Mouse (Mus musculus): ENCODE results near the gene Atp6v0b. TPM values are rescaled to one million over a fixed set of nuclear protein-coding genes. Genes with fewer than 3 reads are reported as not detected.

Atp6v0b gene
- polyA plus RNA-seq, 1 experiment from 2014 or later, result 239 TPM

DNA sequence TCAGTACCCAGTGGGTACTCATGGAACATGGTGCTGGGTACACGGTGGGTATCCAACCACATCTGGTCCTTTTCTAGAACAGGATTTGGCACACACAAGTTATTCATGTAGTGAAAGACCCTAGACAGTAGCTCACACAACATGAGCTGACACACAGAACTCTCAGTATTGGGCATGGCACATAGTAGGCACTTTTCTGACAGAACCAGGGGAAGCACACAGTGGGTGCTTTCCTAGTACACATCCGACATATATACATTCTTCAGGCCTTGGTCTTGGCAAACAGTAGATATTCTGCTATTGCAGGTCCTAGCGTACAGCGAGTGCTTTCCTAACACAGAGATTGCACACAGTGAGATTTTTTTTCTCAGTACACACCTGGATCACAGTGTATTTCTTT, 40.9 kb downstream of the Atp6v0b start:
- H3K9me3 ChIP-seq, result no peaks in the 10 kb centered on the region
- H3K36me3 ChIP-seq, result no peaks in the 10 kb centered on the region
- H3K4me3 ChIP-seq (replicated peaks), result no peak overlapping the region
- 0 out of 2 replicates have a peak, but pooled peaks cover 2% of the 10 kb centered on the region for H3K4me1 ChIP-seq (replicated peaks)
- no peak overlapping the region for H3K9ac ChIP-seq
- no peak overlapping the region for H3K27ac ChIP-seq
- 96% methylated on average over 4 of the region's 4 CpGs for WGBS
- no peaks in the 10 kb centered on the region for H3K27me3 ChIP-seq (replicated peaks)
- H3K4me2 ChIP-seq (replicated peaks), result no peak overlapping the region
- no peak for ATAC-seq

DNA sequence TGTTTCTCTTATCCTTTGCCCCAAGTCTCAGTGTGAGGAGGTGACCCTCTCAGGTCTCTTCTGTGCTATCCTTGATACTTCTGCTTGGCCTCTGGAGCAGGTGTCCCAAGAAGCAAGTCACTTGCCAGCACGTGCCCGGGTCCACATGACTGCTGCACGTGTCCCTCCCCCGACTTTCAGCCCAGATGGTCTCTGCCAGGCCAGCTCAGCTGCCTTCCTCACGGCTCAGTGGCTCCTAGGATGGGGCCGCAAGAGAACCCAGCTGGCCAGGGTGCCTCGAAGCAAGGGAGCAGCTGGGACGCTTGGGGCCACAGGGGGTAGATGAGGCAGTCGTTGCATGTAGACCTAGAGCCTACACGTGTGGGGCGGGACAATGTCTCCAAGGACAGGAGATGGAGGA, 41.8 kb downstream of the Atp6v0b start:
- 83% methylated on average over 11 of the region's 11 CpGs for WGBS
- Histone ChIP-seq H3K4me2 (replicated peaks) (no peak overlapping the region), H3K9ac (no peak overlapping the region), H3K27me3 (replicated peaks) (no peaks in the 10 kb centered on the region), H3K4me1 (replicated peaks) (0 out of 2 replicates have a peak, but pooled peaks cover 2% of the 10 kb centered on the region), H3K4me3 (replicated peaks) (no peak overlapping the region), H3K27ac (no peak overlapping the region), H3K36me3 (no peaks in the 10 kb centered on the region), H3K9me3 (no peaks in the 10 kb centered on the region)
- ATAC-seq, result no peak

DNA sequence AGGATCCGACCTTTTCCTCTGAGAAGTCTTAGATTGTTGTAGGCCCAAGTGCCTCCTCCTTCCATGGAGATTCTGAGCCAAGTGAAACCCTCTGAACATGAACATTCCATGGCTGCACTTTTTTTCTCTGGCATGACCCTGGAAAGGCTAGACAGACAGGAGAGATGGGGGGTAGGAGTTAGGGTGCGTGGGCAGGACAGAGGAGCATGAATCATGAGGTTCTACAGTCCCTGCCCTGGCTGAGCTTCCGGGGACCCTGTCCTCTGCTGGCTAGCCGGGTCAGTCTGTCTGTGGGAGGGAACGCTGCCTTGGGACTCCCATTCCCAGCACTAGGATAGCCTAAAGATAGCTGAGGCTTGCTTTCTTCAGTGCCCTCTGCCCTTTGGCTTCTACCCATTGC, 42.7 kb downstream of the Atp6v0b start:
- 89% methylated on average over 5 of the region's 5 CpGs for WGBS
- no peaks in the 10 kb centered on the region for H3K9me3 ChIP-seq
- no peaks in the 10 kb centered on the region for H3K36me3 ChIP-seq
- no peak overlapping the region for H3K4me2 ChIP-seq (replicated peaks)
- H3K27me3 ChIP-seq (replicated peaks), result no peaks in the 10 kb centered on the region
- no peak for ATAC-seq
- H3K9ac ChIP-seq, result no peak overlapping the region
- no peak overlapping the region for H3K4me3 ChIP-seq (replicated peaks)
- no peak overlapping the region for H3K27ac ChIP-seq
- 0 out of 2 replicates have a peak, but pooled peaks cover 2% of the 10 kb centered on the region for H3K4me1 ChIP-seq (replicated peaks)

DNA sequence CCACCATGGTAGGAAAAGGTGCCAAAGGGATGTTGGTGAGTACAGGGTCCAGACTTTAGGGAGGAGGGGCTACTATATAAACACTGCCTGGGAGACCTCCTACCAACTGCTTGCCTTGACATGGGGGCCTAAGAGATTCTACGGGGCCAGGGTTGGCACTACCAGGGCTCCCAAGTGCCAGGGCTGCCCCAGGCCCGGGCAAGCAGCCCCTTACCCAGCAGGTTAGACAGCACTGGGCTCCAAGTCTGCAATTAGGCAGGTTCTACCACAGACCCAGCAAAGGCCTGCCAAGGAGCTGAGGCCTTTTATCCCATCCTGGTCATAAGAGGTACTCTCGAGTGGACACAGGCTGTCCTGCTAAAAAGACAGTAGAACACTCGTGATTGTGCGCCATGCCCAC, 44.0 kb downstream of the Atp6v0b start:
- Histone ChIP-seq H3K4me1 (replicated peaks) (no peaks in the 10 kb centered on the region), H3K4me2 (replicated peaks) (no peak overlapping the region)
- WGBS, result 91% methylated on average over 5 of the region's 5 CpGs

DNA sequence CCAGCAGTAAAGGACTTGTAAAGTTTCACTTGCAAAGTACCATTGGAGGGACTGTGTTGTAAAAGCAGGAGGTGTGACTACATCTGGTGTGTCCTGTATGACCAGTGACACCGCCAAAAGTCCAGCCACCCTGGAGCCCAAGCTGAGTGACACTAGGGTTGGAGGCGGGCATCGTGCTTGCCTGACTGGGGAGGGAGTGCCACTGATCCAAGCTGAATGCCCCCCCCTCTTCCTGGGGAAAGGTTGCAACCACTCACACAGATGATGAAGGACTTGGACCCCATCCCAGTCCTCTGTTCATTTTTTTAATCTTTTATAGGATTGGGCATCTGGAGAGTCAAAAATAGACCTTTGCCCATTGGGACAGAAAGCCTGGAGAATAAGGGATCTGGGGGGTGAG, 45.6 kb downstream of the Atp6v0b start:
- no peak overlapping the region for H3K27ac ChIP-seq
- no peaks in the 10 kb centered on the region for H3K9me3 ChIP-seq
- no peaks in the 10 kb centered on the region for H3K27me3 ChIP-seq (replicated peaks)
- H3K4me1 ChIP-seq (replicated peaks), result peaks cover 5% of the 10 kb centered on the region; the same call in 1 of the 2 replicates
- WGBS, result 75% methylated on average over 3 of the region's 3 CpGs
- no peak overlapping the region for H3K4me3 ChIP-seq (replicated peaks)
- H3K36me3 ChIP-seq, result no peaks in the 10 kb centered on the region
- ATAC-seq, result no peak
- no peak overlapping the region for H3K9ac ChIP-seq
- no peak overlapping the region for H3K4me2 ChIP-seq (replicated peaks)

More for the DNA sequence above, 44.0 kb downstream of the Atp6v0b start:
- no peak for ATAC-seq
- Histone ChIP-seq H3K9ac (no peak overlapping the region), H3K36me3 (no peaks in the 10 kb centered on the region), H3K27me3 (replicated peaks) (no peaks in the 10 kb centered on the region), H3K27ac (no peak overlapping the region), H3K9me3 (no peaks in the 10 kb centered on the region), H3K4me3 (replicated peaks) (no peak overlapping the region)

DNA sequence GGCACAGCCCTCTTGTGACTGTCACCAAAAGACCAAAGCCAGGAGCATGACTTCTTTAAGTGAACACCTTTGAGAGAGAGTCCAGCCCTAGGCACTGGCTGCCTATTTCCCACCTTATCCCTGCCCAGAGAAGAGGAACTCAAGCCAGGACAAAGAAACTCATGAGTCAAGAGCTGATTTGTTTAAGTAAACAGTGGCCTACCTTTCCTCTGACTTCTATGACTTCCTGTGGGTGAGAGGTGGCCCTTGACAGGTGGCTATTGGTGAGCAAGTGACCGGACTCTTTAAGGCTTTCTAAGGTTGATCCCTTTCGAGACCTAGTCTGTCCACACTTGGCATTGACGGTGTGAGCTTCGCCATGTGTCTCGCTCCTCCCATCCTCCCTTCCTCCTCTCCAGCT, 46.3 kb downstream of the Atp6v0b start:
- no peak overlapping the region for H3K4me3 ChIP-seq (replicated peaks)
- no peak overlapping the region for H3K9ac ChIP-seq
- no peaks in the 10 kb centered on the region for H3K36me3 ChIP-seq
- H3K27ac ChIP-seq, result no peak overlapping the region
- no peak for ATAC-seq
- WGBS, result 87% methylated on average over 5 of the region's 5 CpGs
- H3K27me3 ChIP-seq (replicated peaks), result no peaks in the 10 kb centered on the region
- no peaks in the 10 kb centered on the region for H3K9me3 ChIP-seq
- peaks cover 5% of the 10 kb centered on the region; the same call in 1 of the 2 replicates for H3K4me1 ChIP-seq (replicated peaks)
- no peak overlapping the region for H3K4me2 ChIP-seq (replicated peaks)

DNA sequence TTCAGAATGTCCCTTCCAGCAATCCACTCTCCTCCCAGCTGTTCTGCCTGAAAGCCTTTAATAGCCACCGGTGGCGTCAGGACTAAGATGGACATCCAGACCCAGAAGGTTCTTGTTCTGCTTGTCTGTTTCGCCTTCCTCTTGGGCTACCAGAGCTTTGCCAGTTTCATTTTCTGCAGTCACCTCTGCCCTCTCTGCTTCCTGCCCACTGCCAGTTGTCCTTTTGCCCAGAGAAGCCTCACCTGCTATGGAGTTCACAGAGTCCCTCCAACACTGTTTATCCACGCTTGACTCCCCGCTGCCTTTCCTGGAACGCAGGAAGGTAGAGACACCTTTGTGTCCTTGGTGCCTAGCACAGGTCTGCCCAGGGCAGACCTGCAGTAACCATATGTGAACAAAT, 47.8 kb downstream of the Atp6v0b start:
- Histone ChIP-seq H3K36me3 (no peaks in the 10 kb centered on the region), H3K4me2 (replicated peaks) (no peak overlapping the region), H3K4me1 (replicated peaks) (peaks cover 10% of the 10 kb centered on the region), H3K27me3 (replicated peaks) (no peaks in the 10 kb centered on the region), H3K27ac (no peak overlapping the region), H3K4me3 (replicated peaks) (no peak overlapping the region), H3K9me3 (no peaks in the 10 kb centered on the region), H3K9ac (no peak overlapping the region)
- WGBS, result 72% methylated on average over 6 of the region's 6 CpGs
- ATAC-seq, result no peak

DNA sequence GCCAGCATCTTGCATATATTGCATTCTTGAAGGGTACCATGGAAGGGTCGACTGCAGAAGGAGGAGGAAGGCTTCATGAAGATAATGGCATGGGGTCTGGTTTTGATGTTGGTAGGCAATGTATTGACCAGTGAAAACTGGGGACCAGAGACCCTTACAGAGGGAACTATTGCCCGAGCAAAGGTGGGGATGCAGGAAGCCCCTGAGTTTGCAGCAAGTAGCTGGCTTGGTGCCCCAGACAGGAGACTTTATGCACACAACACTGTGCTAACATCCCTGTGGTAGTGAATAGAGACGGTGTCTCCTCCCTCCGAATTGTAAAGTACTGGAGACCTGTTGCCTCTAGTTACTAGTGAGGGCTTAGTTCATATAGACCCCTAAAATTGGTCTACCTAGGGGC, 49.9 kb downstream of the Atp6v0b start:
- H3K4me1 ChIP-seq (replicated peaks), result peaks cover 14% of the 10 kb centered on the region
- no peak overlapping the region for H3K27ac ChIP-seq
- ATAC-seq, result no peak
- no peak overlapping the region for H3K4me2 ChIP-seq (replicated peaks)
- no peaks in the 10 kb centered on the region for H3K36me3 ChIP-seq
- no peak overlapping the region for H3K4me3 ChIP-seq (replicated peaks)
- WGBS, result 68% methylated on average over 4 of the region's 4 CpGs
- H3K9ac ChIP-seq, result no peak overlapping the region
- H3K27me3 ChIP-seq (replicated peaks), result no peaks in the 10 kb centered on the region
- H3K9me3 ChIP-seq, result no peaks in the 10 kb centered on the region

DNA sequence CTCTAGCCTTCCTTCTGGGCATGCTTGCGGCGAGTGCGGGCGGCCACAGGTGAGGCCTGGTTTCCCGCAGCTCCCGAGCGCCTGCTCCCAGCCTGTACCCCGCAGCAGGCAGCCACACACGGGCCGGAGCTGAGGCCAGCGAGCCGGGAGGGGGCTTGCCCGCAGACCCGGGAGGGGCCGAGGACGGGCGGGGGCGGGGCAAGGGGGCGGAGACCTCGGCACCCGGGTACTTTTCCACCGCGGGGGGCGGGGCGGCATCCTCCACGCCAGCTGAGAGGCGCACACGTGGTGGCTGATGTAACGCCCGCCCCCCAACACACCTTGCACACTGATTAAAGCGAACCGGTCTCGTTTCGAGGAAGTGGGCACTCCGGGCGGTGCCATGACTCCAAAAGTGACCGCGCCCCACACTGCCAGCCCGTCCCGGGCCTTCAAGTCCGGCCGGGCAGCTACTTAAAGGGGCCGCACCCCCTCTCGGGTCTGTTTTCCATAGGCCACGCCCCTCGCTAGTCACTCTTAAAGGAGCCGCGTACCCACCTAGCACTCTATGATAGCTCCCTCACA, 50.8 kb downstream of the Atp6v0b start:
- H3K4me1 ChIP-seq (replicated peaks), result peaks cover 23% of the 10 kb centered on the region
- H3K27ac ChIP-seq, result peak overlapping the region; percentile 82
- H3K36me3 ChIP-seq, result no peaks in the 10 kb centered on the region
- H3K27me3 ChIP-seq (replicated peaks), result no peaks in the 10 kb centered on the region
- 0% methylated on average over 48 of the region's 48 CpGs for WGBS
- no peaks in the 10 kb centered on the region for H3K9me3 ChIP-seq
- peak overlapping the region; percentile 66 for H3K4me3 ChIP-seq (replicated peaks)
- peak; percentile 90 for ATAC-seq
- H3K4me2 ChIP-seq (replicated peaks), result peak overlapping the region; percentile 88
- H3K9ac ChIP-seq, result peak overlapping the region; percentile 74

DNA sequence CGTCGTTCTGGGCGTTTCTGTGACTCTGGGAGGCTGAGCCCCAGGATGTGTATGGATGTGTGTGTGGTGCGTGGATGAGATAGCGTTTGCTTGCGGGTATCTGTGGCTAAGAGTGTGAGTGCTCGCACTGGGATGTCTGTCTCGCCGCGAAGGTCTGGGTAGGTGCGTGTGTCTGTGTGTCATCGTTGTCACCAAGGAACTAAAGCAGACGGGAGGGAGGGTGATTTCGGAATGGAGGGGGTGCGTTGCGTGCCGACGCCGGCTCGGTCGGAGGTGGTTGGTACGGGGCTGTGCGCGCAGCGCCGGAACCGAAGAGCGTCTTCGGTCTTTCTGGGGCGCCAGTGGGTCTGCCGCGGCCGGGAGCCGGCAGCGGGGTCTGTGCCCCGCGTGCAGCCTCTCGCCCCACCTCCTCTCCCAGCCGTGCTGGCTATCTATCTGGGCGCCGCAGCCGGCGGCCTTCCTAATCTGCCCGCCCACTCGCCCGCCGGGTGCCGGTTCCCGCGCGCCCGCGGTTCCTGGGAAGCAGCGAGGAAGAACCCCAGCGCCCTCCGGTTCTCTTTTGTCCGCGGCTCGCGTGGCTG, 51.5 kb downstream of the Atp6v0b start:
- WGBS, result 0% methylated on average over 60 of the region's 60 CpGs
- ATAC-seq, result peak; percentile 50

DNA sequence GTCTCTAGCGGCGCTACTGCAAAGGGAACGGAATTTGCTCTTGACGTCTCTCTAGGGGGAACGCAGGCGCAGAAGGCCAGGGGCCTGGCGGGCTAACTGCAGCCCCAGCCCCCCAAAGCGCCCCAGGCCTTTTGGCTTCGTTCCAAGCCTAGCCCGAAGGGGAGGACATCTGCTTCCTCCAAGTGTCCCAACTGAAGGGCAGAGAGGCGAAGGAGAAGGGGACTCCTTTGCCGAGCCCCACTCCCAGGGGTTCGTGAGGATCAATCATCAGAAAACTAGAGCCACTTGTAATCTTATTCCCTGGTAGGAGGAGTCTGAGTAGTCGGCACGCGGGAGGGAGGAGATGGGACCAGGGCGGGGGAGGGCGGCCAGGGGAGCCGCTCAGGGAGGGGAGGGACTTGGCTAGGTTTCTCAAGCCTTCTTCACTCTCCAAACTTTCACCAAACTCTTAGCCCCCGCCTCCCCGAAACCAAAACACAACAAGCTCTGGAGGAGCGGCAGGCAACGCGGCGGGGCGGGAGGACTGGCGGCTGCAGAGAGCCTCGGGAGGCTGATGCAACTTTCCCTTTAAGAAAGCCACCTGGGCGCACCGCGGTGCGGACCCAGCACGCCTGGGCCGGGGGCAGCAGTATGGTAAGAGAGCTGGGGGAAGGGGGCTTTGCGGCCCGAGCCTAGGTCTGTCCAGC, 52.1 kb downstream of the Atp6v0b start:
- H3K9ac ChIP-seq, result peak overlapping the region; percentile 74
- no peaks in the 10 kb centered on the region for H3K36me3 ChIP-seq
- H3K4me3 ChIP-seq (replicated peaks), result peak overlapping the region; percentile 66
- WGBS, result under 1% methylated on average over 36 of the region's 36 CpGs
- no peaks in the 10 kb centered on the region for H3K9me3 ChIP-seq
- H3K4me1 ChIP-seq (replicated peaks), result peaks cover 32% of the 10 kb centered on the region
- H3K4me2 ChIP-seq (replicated peaks), result peak overlapping the region; percentile 88
- H3K27me3 ChIP-seq (replicated peaks), result no peaks in the 10 kb centered on the region
- H3K27ac ChIP-seq, result peak overlapping the region; percentile 82
- peak; percentile 50 for ATAC-seq

More for the DNA sequence above, 51.5 kb downstream of the Atp6v0b start:
- no peaks in the 10 kb centered on the region for H3K36me3 ChIP-seq
- no peaks in the 10 kb centered on the region for H3K27me3 ChIP-seq (replicated peaks)
- H3K4me1 ChIP-seq (replicated peaks), result peaks cover 25% of the 10 kb centered on the region
- H3K9me3 ChIP-seq, result no peaks in the 10 kb centered on the region
- peak overlapping the region; percentile 88 for H3K4me2 ChIP-seq (replicated peaks)
- H3K27ac ChIP-seq, result peak overlapping the region; percentile 82
- peak overlapping the region; percentile 74 for H3K9ac ChIP-seq
- H3K4me3 ChIP-seq (replicated peaks), result peak overlapping the region; percentile 66

DNA sequence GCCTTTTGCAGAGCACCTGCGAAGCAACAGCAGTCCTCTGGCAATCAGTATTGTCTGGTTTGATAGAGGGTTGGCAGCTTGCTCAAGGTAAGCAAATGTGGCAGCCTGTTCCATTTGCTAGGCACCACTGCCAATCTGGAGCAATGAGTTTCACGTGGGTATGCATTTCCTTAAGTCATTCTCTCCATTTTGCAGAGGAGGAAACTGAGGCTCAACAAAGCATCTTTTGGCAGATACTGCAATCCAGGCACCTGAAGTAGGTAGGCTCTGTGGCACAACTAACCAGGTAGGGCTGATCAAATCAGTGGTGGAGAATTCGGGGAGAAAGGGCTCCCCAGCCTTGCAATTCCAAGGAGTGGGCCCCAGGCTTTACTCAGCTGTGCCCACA, 52.7 kb downstream of the Atp6v0b start, which contains the start of gene Slc6a9:
Gene Slc6a9 (plus strand): TSS at position 50 of the 388 bp plus-strand sequence.
- Histone ChIP-seq H3K9ac (peak within 1 kb of the TSS; percentile 74), H3K9me3 (no peaks in the 10 kb centered on the region), H3K4me3 (replicated peaks) (peak within 1 kb of the TSS; percentile 66), H3K4me1 (replicated peaks) (peaks cover 37% of the 10 kb centered on the region), H3K27ac (peak within 1 kb of the TSS; percentile 82), H3K27me3 (replicated peaks) (no peaks in the 10 kb centered on the region), H3K4me2 (replicated peaks) (peak within 1 kb of the TSS; percentile 88), H3K36me3 (no peaks in the 10 kb centered on the region)
- WGBS, result 25% methylated on average over 3 of the region's 3 CpGs
- no peak for ATAC-seq

Data from intestine, embryonic 15.5 days (tissue).